ENCODE assay signal across 21 mouse cellular contexts in genomic region chr10:84790323-84790722, GRCm38 (mm10). TPM values are rescaled to one million over a fixed set of nuclear protein-coding genes. Genes with fewer than 3 reads are reported as not detected.
A peak's percentile ranks its signal among the peaks of the same experiment; 100 is the strongest.
DNase-seq lines count a peak whose midpoint lies in the region; ATAC-seq and TF ChIP-seq lines count a peak whose summit lies in the region.
"Had no signal": no experiment of that assay in that cellular context is flagged by ENCODE, and none has a peak within 500 bp of the region (broad histone marks: within the 10 kb centered on the region; RNA-seq: fewer than 3 reads in every experiment).

No protein-coding gene starts in this region.

- peak overlapping the region; percentile 22 to 37; a peak in 2 of 4 replicates for H3K4me3 ChIP-seq in MEL (ENCODE audit: control insufficient read depth in 1 of 2, insufficient read depth in 1 of 2, low read depth in 2 of 2, low read length in 2 of 2)
- no peak overlapping the region for H3K4me3 ChIP-seq in liver, postnatal 0 days (ENCODE audit: low read depth, low read length)
- no peak overlapping the region for H3K4me3 ChIP-seq in midbrain, postnatal 0 days (ENCODE audit: low read depth, low read length)
- H3K4me3 ChIP-seq: embryonic facial prominence, embryonic 13.5 days; forebrain, embryonic 12.5 days; heart, embryonic 12.5 days; hindbrain, embryonic 12.5 days had no signal

- no peak overlapping the region for H3K9ac ChIP-seq in MEL (ENCODE audit: control insufficient read depth, low read depth, low read length, poor library complexity, severe bottlenecking)
- no peak overlapping the region for H3K9ac ChIP-seq in liver, postnatal 0 days (replicated peaks)
- no peak overlapping the region for H3K9ac ChIP-seq in midbrain, postnatal 0 days (replicated peaks; ENCODE audit: low read length, poor library complexity, severe bottlenecking)
- H3K9ac ChIP-seq: embryonic facial prominence, embryonic 13.5 days; forebrain, embryonic 12.5 days; heart, embryonic 12.5 days; hindbrain, embryonic 12.5 days had no signal

- no peak overlapping the region for H3K27ac ChIP-seq in MEL (ENCODE audit: control insufficient read depth, low read depth, low read length)
- H3K27ac ChIP-seq in liver, postnatal 0 days (ENCODE audit: low read depth): no peak overlapping the region
- H3K27ac ChIP-seq in midbrain, postnatal 0 days (ENCODE audit: low read depth, low read length): no peak overlapping the region
- H3K27ac ChIP-seq: embryonic facial prominence, embryonic 13.5 days; forebrain, embryonic 12.5 days; hindbrain, embryonic 12.5 days had no signal

- no peaks in the 10 kb centered on the region for H3K27me3 ChIP-seq in MEL (ENCODE audit: control insufficient read depth in 1 of 2, insufficient read depth in 2 of 2, low read length in 2 of 2)
- H3K27me3 ChIP-seq in liver, postnatal 0 days (ENCODE audit: insufficient read depth, low read length): no peaks in the 10 kb centered on the region
- no peaks in the 10 kb centered on the region for H3K27me3 ChIP-seq in midbrain, postnatal 0 days (ENCODE audit: insufficient read depth, low read length)
- H3K27me3 ChIP-seq: embryonic facial prominence, embryonic 13.5 days; forebrain, embryonic 12.5 days; hindbrain, embryonic 12.5 days had no signal

- 61% methylated on average over 8 of the region's 8 CpGs for WGBS in liver, postnatal 0 days (ENCODE audit: insufficient replicate concordance)
- 89% methylated on average over 8 of the region's 8 CpGs for WGBS in midbrain, postnatal 0 days

- TF ChIP-seq CTCF in MEL (IDR thresholded peaks at IDR 0.05 in 2 of 3, conservative IDR thresholded peaks at IDR 0.05 in 1 of 3; ENCODE audit: control insufficient read depth in 1 of 3, insufficient read depth in 1 of 3, low read depth in 2 of 3, low read length in 3 of 3, poor library complexity in 1 of 3, severe bottlenecking in 1 of 3): no peak
- no peak for TF ChIP-seq CTCF in liver, postnatal 0 days (IDR thresholded peaks at IDR 0.05; ENCODE audit: low read depth)
- no peak for TF ChIP-seq CTCF in midbrain, postnatal 0 days (IDR thresholded peaks at IDR 0.05)

- no peak overlapping the region for H3K4me2 ChIP-seq in liver, postnatal 0 days (ENCODE audit: low read depth, low read length)
- H3K4me2 ChIP-seq in midbrain, postnatal 0 days (ENCODE audit: low read depth, low read length, poor library complexity, severe bottlenecking): no peak overlapping the region
- H3K4me2 ChIP-seq: embryonic facial prominence, embryonic 13.5 days; forebrain, embryonic 12.5 days; heart, embryonic 12.5 days; hindbrain, embryonic 12.5 days had no signal

- peaks cover 0 to 6% of the 10 kb centered on the region in 2 experiments; a peak in 1 of 4 replicates for H3K36me3 ChIP-seq in MEL (ENCODE audit: control insufficient read depth in 1 of 2, insufficient read depth in 2 of 2, low read length in 2 of 2)
- H3K36me3 ChIP-seq in liver, postnatal 0 days (replicated peaks; ENCODE audit: insufficient read depth, low read length): no peaks in the 10 kb centered on the region
- H3K36me3 ChIP-seq in midbrain, postnatal 0 days (ENCODE audit: insufficient read depth, low read length): no peaks in the 10 kb centered on the region
- H3K36me3 ChIP-seq: embryonic facial prominence, embryonic 13.5 days; heart, embryonic 12.5 days; hindbrain, embryonic 12.5 days had no signal

- no peaks in the 10 kb centered on the region for H3K9me3 ChIP-seq in MEL (replicated peaks; ENCODE audit: insufficient read depth, low read length)
- H3K9me3 ChIP-seq in liver, postnatal 0 days (ENCODE audit: low read length): no peaks in the 10 kb centered on the region
- H3K9me3 ChIP-seq in midbrain, postnatal 0 days (ENCODE audit: low read length): no peaks in the 10 kb centered on the region
- H3K9me3 ChIP-seq: embryonic facial prominence, embryonic 13.5 days; forebrain, embryonic 12.5 days; heart, embryonic 12.5 days; hindbrain, embryonic 12.5 days had no signal

- ATAC-seq in granulocyte monocyte progenitor cell, adult 5-6 weeks (replicated peaks; ENCODE audit: poor library complexity, severe bottlenecking): peak; percentile 80
- peak; percentile 64 for ATAC-seq in megakaryocyte progenitor cell, adult 5-6 weeks (replicated peaks; ENCODE audit: poor library complexity)
- no peak for ATAC-seq in liver, postnatal 0 days
- no peak for ATAC-seq in midbrain, postnatal 0 days (ENCODE audit: low FRiP score)
- ATAC-seq: CD4-positive, CD25-positive, alpha-beta regulatory T cell, adult 4 months; forebrain, embryonic 16.5 days; hindbrain, embryonic 16.5 days; Patski had no signal

- TF ChIP-seq POLR2A in MEL (IDR thresholded peaks at IDR 0.05; ENCODE audit: control insufficient read depth in 1 of 2, insufficient read depth in 1 of 2, low read depth in 1 of 2, low read length in 2 of 2, poor library complexity in 1 of 2): no peak

- no peak for TF ChIP-seq EP300 in MEL (IDR thresholded peaks at IDR 0.05; ENCODE audit: low read depth in 1 of 2, low read length in 2 of 2)
- no peak for TF ChIP-seq EP300 in liver, postnatal 0 days (IDR thresholded peaks at IDR 0.05; ENCODE audit: low read depth)

- H3K79me2 ChIP-seq in MEL (ENCODE audit: control insufficient read depth, insufficient read depth, low read length, poor library complexity): no peaks in the 10 kb centered on the region

- no peak for TF ChIP-seq RAD21 in MEL (IDR thresholded peaks at IDR 0.05; ENCODE audit: low read depth, low read length)

- intact Hi-C loops in left cerebral cortex, postnatal 4 days (cut with DNase I): no loop called here

- H3K4me1 ChIP-seq in MEL (ENCODE audit: control insufficient read depth in 1 of 2, insufficient read depth in 2 of 2, low read length in 2 of 2): peaks cover 0 to 4% of the 10 kb centered on the region in 2 experiments; a peak in 1 of 4 replicates
- no peaks in the 10 kb centered on the region for H3K4me1 ChIP-seq in liver, postnatal 0 days (ENCODE audit: insufficient read depth)
- H3K4me1 ChIP-seq in midbrain, postnatal 0 days (ENCODE audit: insufficient read depth, low read length): no peaks in the 10 kb centered on the region
- H3K4me1 ChIP-seq: embryonic facial prominence, embryonic 13.5 days; heart, embryonic 12.5 days had no signal

- peak; percentile 23 for DNase-seq in MEL (ENCODE audit: low read depth, low spot score)
- no peak for DNase-seq in liver, postnatal 0 days
- DNase-seq in left cerebral cortex, postnatal 4 days: no peak
- DNase-seq in midbrain, postnatal 0 days (ENCODE audit: low spot score): no peak
- DNase-seq: adrenal gland, adult 8-10 months; adrenal gland, postnatal 36 days; cerebellum, adult 2 months; cerebellum, postnatal 25 days; gastrocnemius, postnatal 10 days had no signal

TF ChIP-seq in MEL, 35 proteins besides CTCF, POLR2A, EP300 and RAD21:
- no peak for TF ChIP-seq SMC3 (IDR thresholded peaks at IDR 0.05; ENCODE audit: low read depth, low read length)
- no peak for TF ChIP-seq ETS1 (IDR thresholded peaks at IDR 0.05; ENCODE audit: low read depth, low read length)
- no peak for TF ChIP-seq ZKSCAN1 (IDR thresholded peaks at IDR 0.05; ENCODE audit: low read depth, low read length)
- TF ChIP-seq UBTF (IDR thresholded peaks at IDR 0.05; ENCODE audit: borderline replicate concordance, insufficient read depth, low read depth, low read length): no peak
- TF ChIP-seq MAFK (IDR thresholded peaks at IDR 0.05; ENCODE audit: borderline replicate concordance, low read depth, low read length): no peak

RNA-seq across cellular contexts. Expression of gene Rfx4, which starts 34.5 kb away (rescaled TPM):
- not detected in 2 replicates for total RNA-seq in MEL (2012; rRNA removed)
- polyA plus RNA-seq in MEL (2012; ENCODE audit: insufficient read depth in 1 of 2, insufficient read length in 2 of 2, low read depth in 1 of 2, low replicate concordance in 2 of 2, missing spikeins in 1 of 2): not detected
- total RNA-seq in granulocyte monocyte progenitor cell, adult 5-6 weeks (2014; fragmentation: Nextera tagmentation): not detected in 2 replicates
- total RNA-seq in granulocyte monocyte progenitor cell, adult 5-6 weeks (2017): not detected in 2 replicates
- not detected in 2 replicates for total RNA-seq in megakaryocyte progenitor cell, adult 5-6 weeks (2015)
- not detected in 2 replicates for total RNA-seq in megakaryocyte progenitor cell, adult 5-6 weeks (2017)
- polyA plus RNA-seq in liver, postnatal 0 days (2015; fragmentation: Nextera tagmentation; extraction: Ambion mirVana): not detected in 2 replicates
- total RNA-seq in left cerebral cortex, postnatal 4 days (2021): 10 to 100 TPM in 1 of 2 experiments, 1 to 10 TPM in 1; 9.4 to 10.1 TPM
- 12.6 and 15.0 TPM in 2 replicates for total RNA-seq in midbrain, postnatal 0 days (2014; rRNA removed)
- polyA plus RNA-seq in midbrain, postnatal 0 days (2015; fragmentation: Nextera tagmentation; extraction: Ambion mirVana): 10.2 and 11.6 TPM in 2 replicates
- total RNA-seq: adrenal gland, postnatal 36 days; heart, adult 8-10 months had no signal
- polyA plus RNA-seq: CD4-positive, CD25-positive, alpha-beta regulatory T cell, adult 4 months; intestine, embryonic 14.5 days had no signal

Comparison
In these comparisons a context has a peak if more than half of its experiments do, and no peak if none do; other contexts are left out.
1. H3K4me3 ChIP-seq: peak in MEL (2 of 2); none in liver, postnatal 0 days (single experiment) and midbrain, postnatal 0 days (single experiment).
2. ATAC-seq: peak in granulocyte monocyte progenitor cell, adult 5-6 weeks (single experiment) and megakaryocyte progenitor cell, adult 5-6 weeks (single experiment); none in liver, postnatal 0 days (single experiment) and midbrain, postnatal 0 days (single experiment).
3. RNA of gene Rfx4, which starts 34.5 kb away (total RNA-seq): 12.6 to 15.0 TPM in midbrain, postnatal 0 days and 9.4 to 10.1 TPM in left cerebral cortex, postnatal 4 days; not detected in MEL, not detected in granulocyte monocyte progenitor cell, adult 5-6 weeks and not detected in megakaryocyte progenitor cell, adult 5-6 weeks; every median in the first group is over 10 times any median in the second.